20 mouse cellular contexts compared by ENCODE assay signal in the genomic region with DNA sequence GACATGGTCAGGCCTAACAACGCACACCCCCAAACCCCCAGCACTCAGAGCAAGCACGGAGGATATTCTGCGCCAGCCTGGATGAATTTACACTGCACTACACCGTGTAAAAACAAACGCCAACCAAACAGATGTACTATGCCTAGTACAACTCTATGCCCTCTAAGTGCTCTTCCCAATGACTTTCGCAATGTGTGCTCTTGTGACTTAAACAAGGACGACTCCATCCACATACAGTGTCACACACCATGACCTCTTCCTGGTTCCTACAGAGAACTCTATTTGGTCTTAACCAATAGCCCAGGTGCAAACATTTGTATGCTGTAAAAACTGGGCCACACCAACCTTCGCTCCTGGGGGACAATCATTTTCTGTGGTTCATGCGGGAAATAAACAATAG. TPM values are rescaled to one million over a fixed set of nuclear protein-coding genes. Genes with fewer than 3 reads are reported as not detected.
"Had no signal": no experiment of that assay in that cellular context is flagged by ENCODE, and none has a peak within 500 bp of the region (broad histone marks: within the 10 kb centered on the region; RNA-seq: fewer than 3 reads in every experiment).

No protein-coding gene starts in this region.

- DNase-seq: kidney, adult 11 months; kidney, adult 9 months; kidney, postnatal 36 days; right cerebral cortex, postnatal 25 days; thymus, postnatal 36 days had no signal

- H3K27ac ChIP-seq: hindbrain, postnatal 0 days; kidney, postnatal 0 days; layer of hippocampus, adult 2 months; limb, embryonic 12.5 days; lung, embryonic 15.5 days; macrophage; midbrain, embryonic 12.5 days; neural tube, embryonic 13.5 days had no signal

- H3K9me3 ChIP-seq: limb, embryonic 12.5 days; lung, embryonic 15.5 days; midbrain, embryonic 12.5 days; neural tube, embryonic 13.5 days had no signal

- H3K4me2 ChIP-seq: limb, embryonic 12.5 days; lung, embryonic 15.5 days; midbrain, embryonic 12.5 days; neural tube, embryonic 13.5 days had no signal

- H3K4me3 ChIP-seq: layer of hippocampus, adult 2 months; limb, embryonic 12.5 days; lung, embryonic 15.5 days; midbrain, embryonic 12.5 days; neural tube, embryonic 13.5 days had no signal

- H3K27me3 ChIP-seq: limb, embryonic 12.5 days; lung, embryonic 15.5 days; midbrain, embryonic 12.5 days; neural tube, embryonic 13.5 days had no signal

- ATAC-seq: hindbrain, postnatal 0 days; midbrain, embryonic 16.5 days had no signal

- H3K9ac ChIP-seq: limb, embryonic 12.5 days; lung, embryonic 15.5 days; midbrain, embryonic 12.5 days; neural tube, embryonic 13.5 days had no signal

- H3K36me3 ChIP-seq: lung, embryonic 15.5 days; midbrain, embryonic 12.5 days; neural tube, embryonic 13.5 days had no signal

RNA-seq across cellular contexts. Expression of gene C130032M10Rik, which starts 7.0 kb away (rescaled TPM):
- total RNA-seq: hindbrain, postnatal 0 days; layer of hippocampus, adult 2 months; layer of hippocampus, postnatal 10 days; left cerebral cortex, postnatal 36 days; liver, adult 2 months; megakaryocyte-erythroid progenitor cell, adult 5-6 weeks had no signal
- polyA plus RNA-seq: hindbrain, postnatal 0 days; liver, adult 2 months; lung, embryonic 15.5 days; macrophage; midbrain, embryonic 16.5 days; neural tube, embryonic 13.5 days; small intestine, adult 2 months; thymus, postnatal 0 days had no signal

RNA-seq across cellular contexts. Expression of gene Ccr4, which starts 17.8 kb away (rescaled TPM):
- total RNA-seq: hindbrain, postnatal 0 days; layer of hippocampus, adult 2 months; layer of hippocampus, postnatal 10 days; left cerebral cortex, postnatal 36 days; megakaryocyte-erythroid progenitor cell, adult 5-6 weeks had no signal
- polyA plus RNA-seq: hindbrain, postnatal 0 days; limb, embryonic 12.5 days; macrophage; midbrain, embryonic 12.5 days; midbrain, embryonic 16.5 days; neural tube, embryonic 13.5 days had no signal

RNA-seq across cellular contexts. Expression of gene Trim71, which starts 41.7 kb away (rescaled TPM):
- total RNA-seq: liver, adult 2 months; megakaryocyte-erythroid progenitor cell, adult 5-6 weeks had no signal
- polyA plus RNA-seq: liver, adult 2 months; macrophage; small intestine, adult 2 months had no signal
